Mouse (Mus musculus) 416B (cell line): ENCODE measurements around the gene Apbb2.
A peak's percentile ranks its signal among the peaks of the same experiment; 100 is the strongest.
"Not testable (repeated sequence)": the region's sequence is repeated elsewhere in the genome, so short reads cannot be mapped to it uniquely, and the experiment has no call there.

ENCODE experiments used
- DNase-seq: peaks from one replicate; pipeline ENCODE4 v3.0.0; 2011; ENCODE audit warnings: low read depth

Gene Apbb2

GRCm38 (mm10) chr5:66296116-66296515 is 322.5 kb downstream of the Apbb2 start:
- DNase-seq, result no peak

- peak; percentile 36 for DNase-seq
Observed at GRCm38 (mm10) chr5:66294952-66295351, 323.6 kb downstream of the Apbb2 start.

- peak; percentile 84 for DNase-seq
Observed at GRCm38 (mm10) chr5:66294106-66294625, 324.4 kb downstream of the Apbb2 start.

- peak; percentile 44 for DNase-seq
Observed at GRCm38 (mm10) chr5:66280742-66281141, 337.8 kb downstream of the Apbb2 start.

- peak; percentile 77 for DNase-seq
Observed at GRCm38 (mm10) chr5:66279650-66280049, 338.9 kb downstream of the Apbb2 start.

GRCm38 (mm10) chr5:66274417-66274816 is 344.2 kb downstream of the Apbb2 start:
- DNase-seq, result no peak

- DNase-seq, result no peak
Observed at GRCm38 (mm10) chr5:66271141-66271540, 347.4 kb downstream of the Apbb2 start.

GRCm38 (mm10) chr5:66269616-66270015 is 349.0 kb downstream of the Apbb2 start:
- peak; percentile 50 for DNase-seq

GRCm38 (mm10) chr5:66263398-66263797 is 355.2 kb downstream of the Apbb2 start:
- peak; percentile 64 for DNase-seq

GRCm38 (mm10) chr5:66262475-66262874 is 356.1 kb downstream of the Apbb2 start:
- DNase-seq, result no peak

- no peak for DNase-seq
Observed at GRCm38 (mm10) chr5:66259756-66260448, 358.7 kb downstream of the Apbb2 start, which contains the start of gene Nsun7. Gene Nsun7, plus strand, starts transcription at chr5:66259897.

GRCm38 (mm10) chr5:66259431-66259755 is 359.2 kb downstream of the Apbb2 start:
- DNase-seq, result not testable (repeated sequence)

GRCm38 (mm10) chr5:66259000-66259399 is 359.6 kb downstream of the Apbb2 start:
- DNase-seq, result no peak

- no peak for DNase-seq
Observed at GRCm38 (mm10) chr5:66255044-66255443, 363.5 kb downstream of the Apbb2 start.

GRCm38 (mm10) chr5:66253219-66253618 is 365.4 kb downstream of the Apbb2 start:
- DNase-seq, result no peak
